Mouse (Mus musculus) hindbrain, embryonic 10.5 days (tissue): ENCODE results near the gene Sctr. TPM values are rescaled to one million over a fixed set of nuclear protein-coding genes. Genes with fewer than 3 reads are reported as not detected.

Experiments used
- DNase-seq: peaks from one replicate; pipeline ENCODE4 v3.0.0-alpha.2; 2017; ENCODE audit warnings: low spot score
- H3K27ac ChIP-seq: fragments of 300-500 bp; sonication (generic); 2 replicates; pipeline ENCODE4 v1.5.1; 2016; ENCODE audit warnings: mild to moderate bottlenecking, moderate library complexity
- H3K27me3 ChIP-seq: fragments of 300-500 bp; sonication (generic); 2 replicates; pipeline ENCODE4 v1.6.1; 2016; ENCODE audit warnings: mild to moderate bottlenecking; ENCODE audit not compliant: poor library complexity, insufficient read depth, severe bottlenecking
- H3K36me3 ChIP-seq: fragments of 300-500 bp; sonication (generic); 2 replicates; pipeline ENCODE4 v1.6.1; 2016; ENCODE audit warnings: mild to moderate bottlenecking, moderate library complexity
- H3K4me1 ChIP-seq: fragments of 300-500 bp; sonication (generic); replicated peaks from 2 replicates; pipeline ENCODE4 v1.6.1; 2016; ENCODE audit warnings: mild to moderate bottlenecking
- H3K4me3 ChIP-seq: fragments of 300-500 bp; sonication (generic); 2 replicates; pipeline ENCODE4 v1.5.1; 2016; ENCODE audit warnings: mild to moderate bottlenecking, moderate library complexity
- H3K9me3 ChIP-seq: fragments of 300-500 bp; sonication (generic); 2 replicates; pipeline ENCODE4 v1.6.1; 2016; ENCODE audit warnings: mild to moderate bottlenecking, moderate library complexity
- WGBS: fragments of 180-500 bp; shearing (Covaris S2); methylation state at CpG from one replicate; pipeline ENCODE4 v1.1.7; 2016; 5-methylcytosine and 5-hydroxymethylcytosine counted together
- polyA plus RNA-seq: library from polyadenylated mRNA; unstranded; fragments of >200 nt; fragmentation: Nextera tagmentation; extraction: Ambion mirVana; gene quantifications from 2 replicates; pipeline ENCODE4 v1.2.1, GENCODE M21; 2016

Gene Sctr
- polyA plus RNA-seq, 1 experiment from 2014 or later = 0.61 TPM

GRCm38 (mm10) chr1:120034793-120035192 lies 28.1 kb downstream of the Sctr start:
- H3K36me3 ChIP-seq = no peaks in the 10 kb centered on the region
- no peak overlapping the region for H3K4me3 ChIP-seq
- 60% methylated on average over 1 of the region's 1 CpGs for WGBS
- H3K9me3 ChIP-seq = no peaks in the 10 kb centered on the region
- DNase-seq = no peak
- H3K27ac ChIP-seq = no peak overlapping the region
- H3K4me1 ChIP-seq = peaks cover 6% of the 10 kb centered on the region; the same call in 1 of the 2 replicates
- 0 out of 2 replicates have a peak, but pooled peaks cover 4% of the 10 kb centered on the region for H3K27me3 ChIP-seq

- Histone ChIP-seq H3K4me3 (no peak overlapping the region), H3K36me3 (no peaks in the 10 kb centered on the region), H3K27ac (no peak overlapping the region), H3K9me3 (no peaks in the 10 kb centered on the region), H3K27me3 (0 out of 2 replicates have a peak, but pooled peaks cover 4% of the 10 kb centered on the region), H3K4me1 (peaks cover 6% of the 10 kb centered on the region; the same call in 1 of the 2 replicates)
- 81% methylated on average over 7 of the region's 7 CpGs for WGBS
- no peak for DNase-seq
Observed at GRCm38 (mm10) chr1:120035456-120036034, 28.9 kb downstream of the Sctr start.

- no peaks in the 10 kb centered on the region for H3K27me3 ChIP-seq
- H3K9me3 ChIP-seq = no peaks in the 10 kb centered on the region
- no peak for DNase-seq
- H3K4me3 ChIP-seq = no peak overlapping the region
- no peaks in the 10 kb centered on the region for H3K36me3 ChIP-seq
- 65% methylated on average over 9 of the region's 9 CpGs for WGBS
- H3K4me1 ChIP-seq = peaks cover 6% of the 10 kb centered on the region; the same call in 1 of the 2 replicates
- H3K27ac ChIP-seq = no peak overlapping the region
Observed at GRCm38 (mm10) chr1:120037021-120037683, 30.5 kb downstream of the Sctr start.

- H3K9me3 ChIP-seq = no peaks in the 10 kb centered on the region
- no peaks in the 10 kb centered on the region for H3K27me3 ChIP-seq
- WGBS = 79% methylated on average over 9 of the region's 9 CpGs
- H3K4me3 ChIP-seq = no peak overlapping the region
- H3K4me1 ChIP-seq = peaks cover 3% of the 10 kb centered on the region; the same call in 1 of the 2 replicates
- no peak overlapping the region for H3K27ac ChIP-seq
- H3K36me3 ChIP-seq = no peaks in the 10 kb centered on the region
- no peak for DNase-seq
Observed at GRCm38 (mm10) chr1:120038594-120038993, 31.9 kb downstream of the Sctr start.

GRCm38 (mm10) chr1:120042421-120042820 lies 35.7 kb downstream of the Sctr start:
- H3K9me3 ChIP-seq = no peaks in the 10 kb centered on the region
- no peak for DNase-seq
- H3K27me3 ChIP-seq = no peaks in the 10 kb centered on the region
- H3K4me3 ChIP-seq = no peak overlapping the region
- WGBS = 67% methylated on average over 8 of the region's 8 CpGs
- H3K36me3 ChIP-seq = no peaks in the 10 kb centered on the region
- H3K27ac ChIP-seq = no peak overlapping the region
- H3K4me1 ChIP-seq = peaks cover 3% of the 10 kb centered on the region; the same call in 1 of the 2 replicates

GRCm38 (mm10) chr1:120044584-120044983 lies 37.9 kb downstream of the Sctr start:
- H3K36me3 ChIP-seq = no peaks in the 10 kb centered on the region
- no peak for DNase-seq
- WGBS = 93% methylated on average over 16 of the region's 16 CpGs
- no peaks in the 10 kb centered on the region for H3K27me3 ChIP-seq
- no peak overlapping the region for H3K4me3 ChIP-seq
- H3K9me3 ChIP-seq = no peaks in the 10 kb centered on the region
- H3K27ac ChIP-seq = no peak overlapping the region
- H3K4me1 ChIP-seq = no peaks in the 10 kb centered on the region

GRCm38 (mm10) chr1:120047325-120047724 lies 40.6 kb downstream of the Sctr start:
- DNase-seq = no peak
- Histone ChIP-seq H3K27me3 (no peaks in the 10 kb centered on the region), H3K4me1 (peaks cover 5% of the 10 kb centered on the region), H3K4me3 (no peak overlapping the region), H3K36me3 (no peaks in the 10 kb centered on the region), H3K9me3 (no peaks in the 10 kb centered on the region), H3K27ac (no peak overlapping the region)

GRCm38 (mm10) chr1:120051070-120051469 lies 44.4 kb downstream of the Sctr start:
- H3K4me3 ChIP-seq = no peak overlapping the region
- no peak for DNase-seq
- peaks cover 5% of the 10 kb centered on the region for H3K4me1 ChIP-seq
- 16% methylated on average over 1 of the region's 1 CpGs for WGBS
- no peaks in the 10 kb centered on the region for H3K36me3 ChIP-seq
- no peaks in the 10 kb centered on the region for H3K27me3 ChIP-seq
- no peaks in the 10 kb centered on the region for H3K9me3 ChIP-seq
- no peak overlapping the region for H3K27ac ChIP-seq

GRCm38 (mm10) chr1:120054997-120055396 lies 48.3 kb downstream of the Sctr start:
- H3K36me3 ChIP-seq = no peaks in the 10 kb centered on the region
- no peaks in the 10 kb centered on the region for H3K27me3 ChIP-seq
- H3K9me3 ChIP-seq = no peaks in the 10 kb centered on the region
- DNase-seq = no peak
- H3K4me1 ChIP-seq = peaks cover 13% of the 10 kb centered on the region
- no peak overlapping the region for H3K27ac ChIP-seq
- no peak overlapping the region for H3K4me3 ChIP-seq
- WGBS = 91% methylated on average over 6 of the region's 6 CpGs

- no peak overlapping the region for H3K27ac ChIP-seq
- DNase-seq = no peak
- H3K4me3 ChIP-seq = no peak overlapping the region
- peaks cover 13% of the 10 kb centered on the region for H3K4me1 ChIP-seq
- 89% methylated on average over 6 of the region's 6 CpGs for WGBS
- H3K36me3 ChIP-seq = no peaks in the 10 kb centered on the region
- no peaks in the 10 kb centered on the region for H3K9me3 ChIP-seq
- no peaks in the 10 kb centered on the region for H3K27me3 ChIP-seq
Observed at GRCm38 (mm10) chr1:120055475-120055874, 48.8 kb downstream of the Sctr start.

GRCm38 (mm10) chr1:120056236-120056635 lies 49.5 kb downstream of the Sctr start:
- H3K9me3 ChIP-seq = no peaks in the 10 kb centered on the region
- no peak for DNase-seq
- 63% methylated on average over 7 of the region's 7 CpGs for WGBS
- H3K27ac ChIP-seq = no peak overlapping the region
- no peaks in the 10 kb centered on the region for H3K36me3 ChIP-seq
- no peaks in the 10 kb centered on the region for H3K27me3 ChIP-seq
- no peak overlapping the region for H3K4me3 ChIP-seq
- peaks cover 7% of the 10 kb centered on the region; the same call in 1 of the 2 replicates for H3K4me1 ChIP-seq

GRCm38 (mm10) chr1:120057044-120057443 lies 50.4 kb downstream of the Sctr start:
- no peaks in the 10 kb centered on the region for H3K9me3 ChIP-seq
- H3K4me3 ChIP-seq = no peak overlapping the region
- DNase-seq = no peak
- no peak overlapping the region for H3K27ac ChIP-seq
- H3K27me3 ChIP-seq = no peaks in the 10 kb centered on the region
- H3K36me3 ChIP-seq = no peaks in the 10 kb centered on the region
- peaks cover 7% of the 10 kb centered on the region; the same call in 1 of the 2 replicates for H3K4me1 ChIP-seq
- 78% methylated on average over 14 of the region's 14 CpGs for WGBS

GRCm38 (mm10) chr1:120057674-120058430 lies 51.2 kb downstream of the Sctr start:
- Histone ChIP-seq H3K36me3 (no peaks in the 10 kb centered on the region), H3K27me3 (no peaks in the 10 kb centered on the region), H3K27ac (no peak overlapping the region), H3K9me3 (no peaks in the 10 kb centered on the region), H3K4me3 (no peak overlapping the region), H3K4me1 (peaks cover 7% of the 10 kb centered on the region; the same call in 1 of the 2 replicates)
- DNase-seq = no peak
- WGBS = 81% methylated on average over 8 of the region's 8 CpGs
